Mouse (Mus musculus) MEL (cell line): ENCODE results near the gene Cgnl1. TPM values are rescaled to one million over a fixed set of nuclear protein-coding genes. Genes with fewer than 3 reads are reported as not detected.

ENCODE experiments used
- DNase-seq: peaks from one replicate; pipeline ENCODE4 v3.0.0; 2011; ENCODE audit warnings: low read depth, low spot score
- H3K27ac ChIP-seq: 2 replicates; pipeline ENCODE4 v1.5.1; 2012; ENCODE audit warnings: low read depth, mild to moderate bottlenecking, control low read depth, low read length, moderate library complexity; ENCODE audit not compliant: control insufficient read depth
- H3K27me3 ChIP-seq, 2 experiments: fragments of 150-350 bp in 1 of 2; sonication (generic) in 1 of 2; 2 replicates each; pipeline ENCODE4 v1.6.1; 2012; ENCODE audit warnings: low read length in 2 of 2, mild to moderate bottlenecking in 2 of 2, improper control_type of control experiment in 1 of 2, moderate library complexity in 1 of 2; ENCODE audit not compliant: insufficient read depth in 2 of 2, control insufficient read depth in 1 of 2
- H3K36me3 ChIP-seq, 2 experiments: 2 replicates each; pipeline ENCODE4 v1.6.1; 2012 to 2014; ENCODE audit warnings: low read length in 2 of 2, improper control_type of control experiment in 1 of 2, inconsistent platforms in 1 of 2, mild to moderate bottlenecking in 1 of 2; ENCODE audit not compliant: insufficient read depth in 2 of 2, control insufficient read depth in 1 of 2
- H3K4me1 ChIP-seq, 2 experiments: fragments of 150-350 bp in 1 of 2; sonication (generic) in 1 of 2; 2 replicates each; pipeline ENCODE4 v1.6.1; 2012; ENCODE audit warnings: low read length in 2 of 2, improper control_type of control experiment in 1 of 2, mild to moderate bottlenecking in 1 of 2; ENCODE audit not compliant: insufficient read depth in 2 of 2, control insufficient read depth in 1 of 2
- H3K4me3 ChIP-seq, 2 experiments: fragments of 150-350 bp in 1 of 2; sonication (generic) in 1 of 2; 2 replicates each; pipeline ENCODE4 v1.5.1; 2012; ENCODE audit warnings: low read depth in 2 of 2, low read length in 2 of 2, mild to moderate bottlenecking in 2 of 2, moderate library complexity in 2 of 2, control low read depth in 1 of 2, improper control_type of control experiment in 1 of 2; ENCODE audit not compliant: control insufficient read depth in 1 of 2, insufficient read depth in 1 of 2
- H3K79me2 ChIP-seq: 2 replicates; pipeline ENCODE4 v1.6.1; 2012; ENCODE audit warnings: mild to moderate bottlenecking, low read length, moderate library complexity; ENCODE audit not compliant: control insufficient read depth, poor library complexity, insufficient read depth
- H3K9ac ChIP-seq: 2 replicates; pipeline ENCODE4 v1.6.1; 2012; ENCODE audit warnings: low read depth, mild to moderate bottlenecking, control low read depth, low read length, moderate library complexity; ENCODE audit not compliant: control insufficient read depth, poor library complexity, severe bottlenecking
- H3K9me3 ChIP-seq: fragments of 150-350 bp; sonication (generic); replicated peaks from 2 replicates; pipeline ENCODE4 v1.6.1; 2012; ENCODE audit warnings: mild to moderate bottlenecking, low read length, improper control_type of control experiment, moderate library complexity; ENCODE audit not compliant: insufficient read depth
- BHLHE40 ChIP-seq: IDR thresholded peaks from 2 replicates; pipeline ENCODE4 v1.6.1; 2012; ENCODE audit warnings: low read depth, mild to moderate bottlenecking, inconsistent platforms, low read length, improper control_type of control experiment, borderline replicate concordance
- CHD1 ChIP-seq: IDR thresholded peaks from 2 replicates; pipeline ENCODE4 v1.6.1; 2012; ENCODE audit warnings: low read depth, mild to moderate bottlenecking, inconsistent platforms, low read length, improper control_type of control experiment
- CHD2 ChIP-seq: IDR thresholded peaks from 2 replicates; pipeline ENCODE4 v1.6.1; 2011; ENCODE audit warnings: low read length, improper control_type of control experiment
- E2F4 ChIP-seq: IDR thresholded peaks from 2 replicates; pipeline ENCODE4 v1.6.1; 2011; ENCODE audit warnings: low read depth, low read length, improper control_type of control experiment, borderline replicate concordance
- ELF1 ChIP-seq: IDR thresholded peaks from 2 replicates; pipeline ENCODE4 v1.6.1; 2014; ENCODE audit warnings: low read depth, mild to moderate bottlenecking, inconsistent platforms, low read length, improper control_type of control experiment, moderate library complexity
- EP300 ChIP-seq, 2 experiments: IDR thresholded peaks; 2 replicates each; pipeline ENCODE4 v1.6.1; 2011; ENCODE audit warnings: improper control_type of control experiment in 2 of 2, low read length in 2 of 2, low read depth in 1 of 2, mild to moderate bottlenecking in 1 of 2
- ETS1 ChIP-seq: IDR thresholded peaks from 2 replicates; pipeline ENCODE4 v1.6.1; 2012; ENCODE audit warnings: low read depth, mild to moderate bottlenecking, inconsistent platforms, low read length, improper control_type of control experiment, moderate library complexity
- GABPA ChIP-seq: IDR thresholded peaks from 2 replicates; pipeline ENCODE4 v1.6.1; 2012; ENCODE audit warnings: low read depth, mild to moderate bottlenecking, inconsistent platforms, low read length, improper control_type of control experiment, moderate library complexity
- GATA1 ChIP-seq: IDR thresholded peaks from 2 replicates; pipeline ENCODE4 v1.6.1; 2011; ENCODE audit warnings: low read depth, low read length, improper control_type of control experiment
- JUND ChIP-seq: IDR thresholded peaks from 2 replicates; pipeline ENCODE4 v1.6.1; 2011; ENCODE audit warnings: low read depth, mild to moderate bottlenecking, improper control_type of control experiment, low read length
- KAT2A ChIP-seq: conservative IDR thresholded peaks from 2 replicates; pipeline ENCODE4 v1.6.1; 2012; ENCODE audit warnings: low read depth, low read length, improper control_type of control experiment, inconsistent platforms
- MAFK ChIP-seq: IDR thresholded peaks from 2 replicates; pipeline ENCODE4 v1.6.1; 2011; ENCODE audit warnings: low read depth, mild to moderate bottlenecking, low read length, improper control_type of control experiment, borderline replicate concordance
- MAX ChIP-seq: IDR thresholded peaks from 2 replicates; pipeline ENCODE4 v1.6.1; 2011; ENCODE audit warnings: low read length, improper control_type of control experiment
- MAZ ChIP-seq: IDR thresholded peaks from 2 replicates; pipeline ENCODE4 v1.6.1; 2012; ENCODE audit warnings: low read depth, mild to moderate bottlenecking, inconsistent platforms, low read length, improper control_type of control experiment
- MEF2A ChIP-seq: IDR thresholded peaks from 2 replicates; pipeline ENCODE4 v1.6.1; 2014; ENCODE audit warnings: low read depth, mild to moderate bottlenecking, inconsistent platforms, low read length, improper control_type of control experiment; ENCODE audit not compliant: poor library complexity, insufficient replicate concordance, severe bottlenecking; ENCODE audit errors: extremely low read depth
- MXI1 ChIP-seq: IDR thresholded peaks from 2 replicates; pipeline ENCODE4 v1.6.1; 2011; ENCODE audit warnings: mild to moderate bottlenecking, low read depth, low read length, improper control_type of control experiment
- MYB ChIP-seq: IDR thresholded peaks from 2 replicates; pipeline ENCODE4 v1.6.1; 2011; ENCODE audit warnings: mild to moderate bottlenecking, low read depth, low read length, improper control_type of control experiment
- MYC ChIP-seq: IDR thresholded peaks from 2 replicates; pipeline ENCODE4 v1.6.1; 2011; ENCODE audit warnings: low read depth, mild to moderate bottlenecking, low read length, improper control_type of control experiment, moderate library complexity
- NELFE ChIP-seq: IDR thresholded peaks from 2 replicates; pipeline ENCODE4 v1.6.1; 2011; ENCODE audit warnings: low read depth, low read length, improper control_type of control experiment
- POLR2AphosphoS2 ChIP-seq: IDR thresholded peaks from 2 replicates; pipeline ENCODE4 v1.6.1; 2011; ENCODE audit warnings: low read length, improper control_type of control experiment
- POLR2AphosphoS5 ChIP-seq: IDR thresholded peaks from 2 replicates; pipeline ENCODE4 v1.6.1; 2012; ENCODE audit warnings: low read depth, borderline replicate concordance, mild to moderate bottlenecking, inconsistent platforms, low read length, moderate library complexity, mixed read lengths
- RAD21 ChIP-seq: IDR thresholded peaks from 2 replicates; pipeline ENCODE4 v1.6.1; 2011; ENCODE audit warnings: mild to moderate bottlenecking, low read depth, low read length, improper control_type of control experiment
- SIN3A ChIP-seq: IDR thresholded peaks from 2 replicates; pipeline ENCODE4 v1.6.1; 2012; ENCODE audit warnings: low read length, improper control_type of control experiment, inconsistent platforms
- SMC3 ChIP-seq: IDR thresholded peaks from 2 replicates; pipeline ENCODE4 v1.6.1; 2011; ENCODE audit warnings: low read depth, low read length, improper control_type of control experiment
- TAL1 ChIP-seq: IDR thresholded peaks from 2 replicates; pipeline ENCODE4 v1.6.1; 2012; ENCODE audit warnings: mild to moderate bottlenecking, inconsistent platforms, low read length, moderate library complexity, mixed read lengths
- TCF12 ChIP-seq: IDR thresholded peaks from 2 replicates; pipeline ENCODE4 v1.6.1; 2014; ENCODE audit warnings: low read depth, mild to moderate bottlenecking, inconsistent platforms, low read length, improper control_type of control experiment, moderate library complexity
- UBTF ChIP-seq: IDR thresholded peaks from 2 replicates; pipeline ENCODE4 v1.6.1; 2012; ENCODE audit warnings: low read depth, mild to moderate bottlenecking, inconsistent platforms, low read length, improper control_type of control experiment, moderate library complexity, borderline replicate concordance; ENCODE audit not compliant: insufficient read depth
- USF1 ChIP-seq: IDR thresholded peaks from 2 replicates; pipeline ENCODE4 v1.6.1; 2014; ENCODE audit warnings: low read depth, mild to moderate bottlenecking, inconsistent platforms, low read length, improper control_type of control experiment, moderate library complexity
- USF2 ChIP-seq, 2 experiments: IDR thresholded peaks; 2 replicates each; pipeline ENCODE4 v1.6.1; 2011 to 2012; ENCODE audit warnings: improper control_type of control experiment in 2 of 2, low read length in 2 of 2, borderline replicate concordance in 1 of 2, inconsistent platforms in 1 of 2, low read depth in 1 of 2, mild to moderate bottlenecking in 1 of 2; ENCODE audit not compliant: insufficient read depth in 1 of 2
- ZC3H11A ChIP-seq: IDR thresholded peaks from 2 replicates; pipeline ENCODE4 v1.6.1; 2012; ENCODE audit warnings: low read depth, mild to moderate bottlenecking, inconsistent platforms, low read length, improper control_type of control experiment
- ZNF384 ChIP-seq: IDR thresholded peaks from 2 replicates; pipeline ENCODE4 v1.6.1; 2012; ENCODE audit warnings: low read depth, mild to moderate bottlenecking, inconsistent platforms, low read length, improper control_type of control experiment
- polyA plus RNA-seq, 2 experiments: library from polyadenylated mRNA; stranded (reverse) in 1 of 2; unstranded in 1 of 2; fragments of >175 nt in 1 of 2; fragments of >200 nt in 1 of 2; gene quantifications; 2 replicates each; pipeline versions ENCODE4 v1.2.1 to v1.2.4; 2012; ENCODE audit warnings: low replicate concordance in 2 of 2, low read depth in 1 of 2; ENCODE audit not compliant: insufficient read length in 2 of 2, insufficient read depth in 1 of 2, missing spikeins in 1 of 2
- total RNA-seq: library from RNA; depleted of rRNA; stranded (reverse); fragments of 300-350 nt; gene quantifications from 2 replicates; pipeline ENCODE4 v1.2.3, GENCODE M21; 2012

The Cgnl1 gene
- total and polyA plus RNA-seq, 3 experiments, result 0.19 to 0.70 TPM; not detected in 1

DNA sequence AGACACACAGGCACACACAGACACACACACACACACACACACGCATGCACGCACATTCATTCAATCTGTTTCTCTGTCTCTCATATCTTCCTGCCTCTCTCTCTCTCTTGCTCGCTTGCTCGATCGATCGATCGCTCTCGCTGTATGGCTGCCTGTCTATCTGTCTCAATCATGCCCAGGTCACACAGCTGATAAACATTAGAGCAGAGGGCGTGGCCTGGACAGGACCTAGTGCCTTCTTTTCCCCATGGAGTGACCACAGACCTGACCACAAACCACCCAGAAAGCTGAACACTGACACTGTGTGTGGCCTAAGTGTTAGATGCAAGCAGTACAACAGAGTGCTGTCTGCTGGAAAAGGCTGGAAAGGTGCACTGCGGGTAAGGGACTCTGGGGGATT, 60.6 kb downstream of the Cgnl1 start:
- Histone ChIP-seq H3K36me3 (peaks cover 0 to 20% of the 10 kb centered on the region in 2 experiments; a peak in 2 of 4 replicates), H3K4me3 (no peak overlapping the region), H3K4me1 (peaks cover 12 to 36% of the 10 kb centered on the region in 2 experiments), H3K9me3 (no peaks in the 10 kb centered on the region), H3K27me3 (no peaks in the 10 kb centered on the region), H3K9ac (no peak overlapping the region), H3K79me2 (no peaks in the 10 kb centered on the region), H3K27ac (no peak overlapping the region)
- TF ChIP-seq KAT2A, result no peak
- no peak for DNase-seq

DNA sequence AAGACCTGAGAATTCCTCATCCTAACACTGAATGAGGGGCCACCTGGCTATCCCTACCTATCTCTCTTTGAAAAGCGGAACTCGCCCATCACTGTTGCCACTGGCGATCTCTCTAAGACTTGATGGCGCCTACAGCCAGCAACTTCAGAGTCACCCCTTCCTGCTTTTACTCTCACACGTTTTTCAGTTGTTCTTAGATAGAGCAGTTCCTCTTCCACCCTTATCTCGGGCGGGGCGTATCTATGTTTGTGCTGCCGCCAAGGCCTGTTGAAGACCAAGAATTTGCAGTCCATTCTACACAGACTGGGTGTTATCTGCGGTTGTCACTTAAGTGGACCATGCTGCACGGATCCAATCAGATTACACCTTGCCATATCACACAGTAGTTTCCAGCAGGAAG, 62.2 kb downstream of the Cgnl1 start:
- Histone ChIP-seq H3K9ac (peak overlapping the region; percentile 26), H3K4me1 (peaks cover 12 to 36% of the 10 kb centered on the region in 2 experiments), H3K4me3 (peak overlapping the region; percentile 11 to 20; a peak in 3 of 4 replicates), H3K27ac (peak overlapping the region; percentile 82), H3K9me3 (no peaks in the 10 kb centered on the region), H3K27me3 (no peaks in the 10 kb centered on the region), H3K36me3 (peaks cover 0 to 20% of the 10 kb centered on the region in 2 experiments; a peak in 2 of 4 replicates), H3K79me2 (no peaks in the 10 kb centered on the region)
- DNase-seq, result peak; percentile 94
- TF ChIP-seq GATA1 (peak; percentile 98), CHD2 (no peak; the same call in 1 of the 2 replicates), MYC (peak; percentile 81), GABPA (0 out of 2 replicates have a peak, but pooled peaks have one; percentile 39), E2F4 (peak; percentile 62; the same call in 1 of the 2 replicates), SIN3A (peak; percentile 79), ELF1 (peak; percentile 63), BHLHE40 (peak; percentile 94), MAFK (no peak; the same call in 1 of the 2 replicates), ETS1 (peak; percentile 93), RAD21 (no peak), ZNF384 (no peak), NELFE (0 out of 2 replicates have a peak, but pooled peaks have one; percentile 19), KAT2A (no peak; the same call in 1 of the 2 replicates), JUND (peak; percentile 50; the same call in 1 of the 2 replicates), POLR2AphosphoS5 (no peak), MEF2A (no peak), SMC3 (0 out of 2 replicates have a peak, but pooled peaks have one; percentile 5), USF2 (IDR thresholded peaks at IDR 0.05; ENCODE audit: borderline replicate concordance in 1 of 2, insufficient read depth in 1 of 2, low read depth in 1 of 2, low read length in 2 of 2) (no peak), MXI1 (peak; percentile 71; the same call in 1 of the 2 replicates), TAL1 (peak; percentile 42), USF1 (no peak), MAX (peak; percentile 67), TCF12 (peak; percentile 76), UBTF (no peak), MAZ (peak; percentile 71; the same call in 1 of the 2 replicates), MYB (peak; percentile 82), POLR2AphosphoS2 (no peak), ZC3H11A (no peak), EP300 (IDR thresholded peaks at IDR 0.05; ENCODE audit: low read depth in 1 of 2, low read length in 2 of 2) (peak; percentile 92 to 96), CHD1 (peak; percentile 52; the same call in 1 of the 2 replicates)
